Mouse (Mus musculus) heart, embryonic 13.5 days (tissue): ENCODE results near the gene Ank2. TPM values are rescaled to one million over a fixed set of nuclear protein-coding genes. Genes with fewer than 3 reads are reported as not detected.
A peak's percentile ranks its signal among the peaks of the same experiment; 100 is the strongest.

Experiments
- ATAC-seq: fragments of 200-750 bp; cut with Nextera tagmentation; 2 replicates; pipeline ENCODE4 v1.8.0; 2017; ENCODE audit warnings: moderate TSS enrichment; ENCODE audit not compliant: insufficient number of reproducible peaks, low FRiP score, low TSS enrichment; ENCODE audit errors: extremely low read depth
- H3K27ac ChIP-seq: fragments of 300-500 bp; sonication (generic); replicated peaks from 2 replicates; pipeline ENCODE4 v1.5.1; 2015; ENCODE audit warnings: moderate library complexity, mild to moderate bottlenecking, inconsistent platforms
- H3K27me3 ChIP-seq: fragments of 300-500 bp; sonication (generic); replicated peaks from 2 replicates; pipeline ENCODE4 v1.6.1; 2015; ENCODE audit warnings: mild to moderate bottlenecking, inconsistent platforms
- H3K36me3 ChIP-seq: fragments of 300-500 bp; sonication (generic); 2 replicates; pipeline ENCODE4 v1.6.1; 2015; ENCODE audit warnings: mild to moderate bottlenecking, inconsistent platforms
- H3K4me1 ChIP-seq: fragments of 300-500 bp; sonication (generic); 2 replicates; pipeline ENCODE4 v1.6.1; 2015; ENCODE audit warnings: inconsistent platforms
- H3K4me2 ChIP-seq: fragments of 300-500 bp; sonication (generic); 2 replicates; pipeline ENCODE4 v1.6.1; 2015; ENCODE audit warnings: inconsistent platforms, mild to moderate bottlenecking, moderate library complexity
- H3K4me3 ChIP-seq: fragments of 300-500 bp; sonication (generic); 2 replicates; pipeline ENCODE4 v1.5.1; 2015; ENCODE audit warnings: moderate library complexity, mild to moderate bottlenecking, inconsistent platforms
- H3K9ac ChIP-seq: fragments of 300-500 bp; sonication (generic); 2 replicates; pipeline ENCODE4 v1.6.1; 2015; ENCODE audit warnings: inconsistent platforms, mild to moderate bottlenecking, moderate library complexity
- H3K9me3 ChIP-seq: fragments of 300-500 bp; sonication (generic); 2 replicates; pipeline ENCODE4 v1.6.1; 2016; ENCODE audit warnings: inconsistent platforms
- WGBS: fragments of 180-500 bp; shearing (Covaris S2); methylation state at CpG from one replicate; pipeline ENCODE4 v1.1.7; 2015; ENCODE audit warnings: mixed read lengths; 5-methylcytosine and 5-hydroxymethylcytosine counted together
- polyA plus RNA-seq: library from polyadenylated mRNA; unstranded; fragments of >200 nt; fragmentation: Nextera tagmentation; extraction: Ambion mirVana; gene quantifications from 2 replicates; pipeline ENCODE4 v1.2.1, GENCODE M21; 2015

Ank2 gene
- polyA plus RNA-seq, 1 experiment from 2014 or later, result 27.6 TPM

GRCm38 (mm10) chr3:127257279-127257925 lies 241.7 kb downstream of the Ank2 start:
- no peaks in the 10 kb centered on the region for H3K27me3 ChIP-seq
- H3K27ac ChIP-seq, result peak overlapping the region; percentile 86
- H3K36me3 ChIP-seq, result no peaks in the 10 kb centered on the region
- H3K9me3 ChIP-seq, result no peaks in the 10 kb centered on the region
- peaks cover 12% of the 10 kb centered on the region for H3K4me1 ChIP-seq
- under 1% methylated on average over 13 of the region's 13 CpGs for WGBS
- peak overlapping the region; percentile 74 for H3K4me2 ChIP-seq
- peak; percentile 75 for ATAC-seq
- peak overlapping the region; percentile 75 for H3K9ac ChIP-seq
- H3K4me3 ChIP-seq, result peak overlapping the region; percentile 57

GRCm38 (mm10) chr3:127256681-127257080 lies 242.5 kb downstream of the Ank2 start:
- Histone ChIP-seq H3K4me1 (peaks cover 12% of the 10 kb centered on the region), H3K9me3 (no peaks in the 10 kb centered on the region), H3K27me3 (no peaks in the 10 kb centered on the region), H3K9ac (no peak overlapping the region), H3K36me3 (no peaks in the 10 kb centered on the region), H3K4me3 (no peak overlapping the region), H3K27ac (no peak overlapping the region), H3K4me2 (no peak overlapping the region)
- no peak for ATAC-seq
- 76% methylated on average over 2 of the region's 2 CpGs for WGBS

- Histone ChIP-seq H3K4me2 (no peak overlapping the region), H3K27ac (no peak overlapping the region), H3K4me1 (peaks cover 8% of the 10 kb centered on the region), H3K36me3 (no peaks in the 10 kb centered on the region), H3K9ac (no peak overlapping the region), H3K27me3 (no peaks in the 10 kb centered on the region), H3K9me3 (no peaks in the 10 kb centered on the region), H3K4me3 (no peak overlapping the region)
- no peak for ATAC-seq
- WGBS, result 41% methylated on average over 5 of the region's 5 CpGs
These were observed 248.2 kb downstream of the Ank2 start for GRCm38 (mm10) chr3:127250930-127251329.

DNA sequence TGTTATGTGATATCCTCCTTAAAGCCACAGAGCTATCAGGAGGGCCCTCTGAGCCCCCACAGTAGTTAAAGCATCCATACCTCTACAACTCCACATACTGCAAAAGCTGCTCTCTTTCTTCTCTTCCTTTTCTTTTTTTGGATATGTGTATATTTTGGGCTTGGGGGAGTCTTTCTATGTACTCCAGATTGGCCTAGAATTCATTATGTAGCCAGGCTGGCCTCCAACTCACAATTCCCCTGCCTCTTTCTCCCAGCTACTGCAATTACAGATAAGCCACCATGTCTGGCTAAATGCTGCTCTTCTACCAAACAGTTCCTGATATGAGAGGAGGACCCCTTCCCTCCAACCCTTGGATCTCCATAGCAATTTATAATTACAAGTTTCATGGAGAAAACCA lies 250.5 kb downstream of the Ank2 start:
- H3K4me3 ChIP-seq, result no peak overlapping the region
- H3K27me3 ChIP-seq, result no peaks in the 10 kb centered on the region
- no peaks in the 10 kb centered on the region for H3K36me3 ChIP-seq
- no peak overlapping the region for H3K27ac ChIP-seq
- peaks cover 13% of the 10 kb centered on the region for H3K4me1 ChIP-seq
- no peaks in the 10 kb centered on the region for H3K9me3 ChIP-seq
- ATAC-seq, result no peak
- no peak overlapping the region for H3K4me2 ChIP-seq
- H3K9ac ChIP-seq, result no peak overlapping the region

DNA sequence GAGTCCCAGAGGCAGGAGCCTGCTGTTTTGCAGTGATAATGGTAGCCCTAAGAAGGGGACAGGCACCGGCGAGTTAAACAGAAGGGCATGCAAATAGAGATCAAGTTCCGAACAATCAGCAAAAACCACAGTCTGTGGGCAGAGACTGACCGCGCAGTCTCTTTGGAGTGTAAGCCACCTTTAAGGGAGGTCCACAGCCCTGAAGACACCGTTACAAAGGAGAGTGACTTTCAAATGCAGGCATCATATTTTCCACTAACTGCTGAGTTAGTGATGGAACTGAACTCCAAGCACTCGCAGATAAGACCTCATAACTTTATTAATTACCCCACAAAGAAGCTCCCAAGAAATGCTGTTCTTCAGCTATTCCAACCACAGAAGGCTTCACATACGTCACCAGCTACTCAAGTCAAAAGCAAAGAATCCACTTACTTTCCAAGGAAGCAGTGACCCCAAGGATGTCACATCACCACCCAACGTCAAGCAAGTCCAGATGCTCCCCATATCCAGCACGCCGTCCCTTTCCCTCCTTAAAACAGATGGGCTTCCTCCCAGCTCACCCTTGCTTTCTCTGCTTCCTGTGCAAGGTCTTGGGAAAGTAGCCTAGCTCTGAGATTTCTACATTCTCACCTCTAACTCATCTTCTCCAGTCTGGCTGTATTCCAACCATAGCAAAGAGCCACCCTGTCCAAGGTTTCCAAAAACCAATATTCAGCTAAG lies 252.0 kb downstream of the Ank2 start:
- Histone ChIP-seq H3K4me2 (no peak overlapping the region), H3K36me3 (no peaks in the 10 kb centered on the region), H3K9ac (no peak overlapping the region), H3K9me3 (no peaks in the 10 kb centered on the region), H3K4me1 (peaks cover 17% of the 10 kb centered on the region), H3K27ac (no peak overlapping the region), H3K4me3 (no peak overlapping the region), H3K27me3 (no peaks in the 10 kb centered on the region)
- 61% methylated on average over 11 of the region's 11 CpGs for WGBS
- no peak for ATAC-seq

DNA sequence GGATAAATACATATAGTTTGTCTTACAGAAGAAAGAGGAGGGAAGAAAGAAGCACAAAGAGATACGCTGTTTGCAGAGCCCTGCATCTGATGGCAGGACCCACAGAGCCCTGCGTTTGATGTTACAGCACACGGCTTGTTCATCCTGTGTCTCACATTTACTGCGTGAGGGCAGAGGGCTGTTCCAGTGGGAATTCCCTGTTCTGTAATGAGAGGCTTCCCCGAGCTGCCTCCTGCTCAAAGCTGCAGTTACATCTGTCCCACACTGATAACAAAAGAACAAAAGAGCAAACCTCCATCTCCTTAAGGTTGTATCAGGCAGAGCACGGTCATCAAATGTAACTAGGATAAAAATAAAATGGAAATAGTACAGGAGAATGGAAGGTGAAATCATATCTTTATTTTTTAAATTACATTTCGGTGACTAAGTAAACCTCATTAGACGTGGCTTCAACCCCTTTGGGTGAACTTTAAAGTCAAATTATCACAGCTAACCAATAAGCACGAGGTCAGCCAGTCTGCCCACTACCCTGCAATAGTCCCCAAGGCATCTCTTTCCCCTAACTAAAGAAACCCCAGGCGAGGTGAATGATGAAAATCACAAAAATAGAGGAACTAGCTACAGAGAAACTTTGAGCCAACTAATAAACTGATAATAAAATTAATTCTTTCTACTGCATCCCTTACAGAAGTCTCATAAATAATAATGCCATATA lies 255.1 kb downstream of the Ank2 start:
- Histone ChIP-seq H3K27me3 (no peaks in the 10 kb centered on the region), H3K9ac (no peak overlapping the region), H3K36me3 (no peaks in the 10 kb centered on the region), H3K9me3 (no peaks in the 10 kb centered on the region), H3K27ac (no peak overlapping the region), H3K4me3 (no peak overlapping the region), H3K4me2 (no peak overlapping the region), H3K4me1 (peaks cover 17% of the 10 kb centered on the region)
- no peak for ATAC-seq
- WGBS, result 42% methylated on average over 10 of the region's 10 CpGs

DNA sequence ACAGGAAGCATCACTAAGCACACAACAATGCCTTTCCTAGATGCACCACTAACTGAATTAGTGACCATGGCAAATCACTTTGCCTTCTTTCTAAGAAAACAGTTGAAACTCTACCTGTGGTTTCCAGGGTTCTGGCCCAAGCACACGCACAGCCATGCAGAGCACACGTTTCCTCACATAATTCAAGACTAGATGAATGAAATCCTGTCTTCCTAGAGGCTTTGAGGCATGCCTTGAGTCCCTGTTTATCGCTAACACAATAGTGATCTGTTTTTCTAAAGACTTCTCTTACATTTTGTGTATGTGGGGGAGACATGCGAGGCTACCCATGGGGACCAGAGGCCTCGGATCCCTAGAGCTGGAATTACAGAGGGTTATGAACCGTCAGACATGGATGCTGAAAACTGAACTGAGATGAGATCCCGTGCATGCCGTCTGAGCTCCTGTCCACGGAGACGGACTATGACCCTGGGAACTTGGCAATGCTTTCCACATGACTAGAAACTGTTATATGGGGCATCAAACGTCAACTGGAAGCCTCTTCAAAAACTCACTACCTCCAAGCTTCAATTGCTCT lies 256.8 kb downstream of the Ank2 start:
- H3K4me2 ChIP-seq, result no peak overlapping the region
- ATAC-seq, result no peak
- H3K27ac ChIP-seq, result no peak overlapping the region
- H3K27me3 ChIP-seq, result no peaks in the 10 kb centered on the region
- peaks cover 15% of the 10 kb centered on the region for H3K4me1 ChIP-seq
- no peaks in the 10 kb centered on the region for H3K9me3 ChIP-seq
- H3K9ac ChIP-seq, result no peak overlapping the region
- H3K36me3 ChIP-seq, result no peaks in the 10 kb centered on the region
- no peak overlapping the region for H3K4me3 ChIP-seq
- 86% methylated on average over 11 of the region's 11 CpGs for WGBS

DNA sequence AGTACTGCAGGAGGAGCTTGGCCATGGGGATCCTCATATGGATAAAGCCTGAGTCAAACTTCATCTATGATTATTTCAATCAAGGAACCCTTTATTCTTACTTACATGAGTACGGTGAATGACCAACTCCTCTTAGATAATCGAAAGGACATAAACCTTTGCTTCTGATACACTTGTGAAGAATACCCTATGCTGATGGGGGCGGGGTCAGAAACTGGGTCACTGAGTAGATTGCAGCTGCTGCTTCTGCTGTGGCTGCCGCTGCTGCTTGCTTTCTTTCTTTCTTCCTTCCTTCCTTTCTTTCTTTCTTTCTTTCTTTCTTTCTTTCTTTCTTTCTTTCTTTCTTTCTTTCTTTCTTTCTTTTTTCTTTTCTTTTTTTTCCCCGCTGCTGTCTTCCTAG lies 263.9 kb downstream of the Ank2 start:
- H3K27me3 ChIP-seq, result no peaks in the 10 kb centered on the region
- ATAC-seq, result no peak
- no peak overlapping the region for H3K4me3 ChIP-seq
- H3K4me2 ChIP-seq, result no peak overlapping the region
- H3K9me3 ChIP-seq, result no peaks in the 10 kb centered on the region
- H3K27ac ChIP-seq, result no peak overlapping the region
- H3K4me1 ChIP-seq, result no peaks in the 10 kb centered on the region
- no peaks in the 10 kb centered on the region for H3K36me3 ChIP-seq
- H3K9ac ChIP-seq, result no peak overlapping the region
- 78% methylated on average over 5 of the region's 5 CpGs for WGBS

GRCm38 (mm10) chr3:127225799-127226730 lies 273.1 kb downstream of the Ank2 start:
- Histone ChIP-seq H3K36me3 (no peaks in the 10 kb centered on the region), H3K27ac (no peak overlapping the region), H3K4me1 (peaks cover 13% of the 10 kb centered on the region), H3K9ac (peak overlapping the region; percentile 55), H3K4me3 (peak overlapping the region; percentile 48), H3K4me2 (peak overlapping the region; percentile 84), H3K27me3 (no peaks in the 10 kb centered on the region), H3K9me3 (no peaks in the 10 kb centered on the region)
- no peak for ATAC-seq
- 6% methylated on average over 26 of the region's 26 CpGs for WGBS

GRCm38 (mm10) chr3:127225167-127225798 lies 273.9 kb downstream of the Ank2 start:
- Histone ChIP-seq H3K4me3 (peak overlapping the region; percentile 48), H3K4me2 (peak overlapping the region; percentile 84), H3K27ac (no peak overlapping the region), H3K9ac (peak overlapping the region; percentile 55), H3K27me3 (no peaks in the 10 kb centered on the region), H3K36me3 (no peaks in the 10 kb centered on the region), H3K9me3 (no peaks in the 10 kb centered on the region), H3K4me1 (peaks cover 13% of the 10 kb centered on the region)
- 17% methylated on average over 16 of the region's 16 CpGs for WGBS
- ATAC-seq, result no peak
